Mouse (Mus musculus) olfactory bulb, adult 2 months (tissue): ENCODE data around the gene Cxcr4.
"Not testable (repeated sequence)": the region's sequence is repeated elsewhere in the genome, so short reads cannot be mapped to it uniquely, and the experiment has no call there.

Experiments used
- CTCF ChIP-seq: fragments of 200-500 bp; IDR thresholded peaks from 2 replicates; pipeline ENCODE4 v1.5.1; 2012; ENCODE audit warnings: low read depth, mild to moderate bottlenecking, low read length, moderate library complexity; ENCODE audit not compliant: insufficient read depth
- POLR2A ChIP-seq: fragments of 200-500 bp; IDR thresholded peaks from 2 replicates; pipeline ENCODE4 v1.6.1; 2012; ENCODE audit warnings: mild to moderate bottlenecking, low read depth, low read length, moderate library complexity; ENCODE audit not compliant: insufficient read depth

- TF ChIP-seq POLR2A, CTCF: not testable (repeated sequence)
Observed at GRCm38 (mm10) chr1:128584716-128585115, 7.4 kb downstream of the Cxcr4 start.
